Mouse (Mus musculus) hindbrain, postnatal 0 days (tissue): Measurements from ENCODE around the gene Gin1. TPM values are rescaled to one million over a fixed set of nuclear protein-coding genes. Genes with fewer than 3 reads are reported as not detected.

ENCODE experiments used
- ATAC-seq: fragments of 200-750 bp; cut with Nextera tagmentation; 2 replicates; pipeline ENCODE4 v1.8.0; 2017; ENCODE audit warnings: mild to moderate bottlenecking, moderate TSS enrichment, moderate library complexity
- DNase-seq: peaks from one replicate; pipeline ENCODE4 v3.0.0-alpha.2; 2015; ENCODE audit warnings: low spot score
- H3K27ac ChIP-seq: fragments of 300-500 bp; sonication (generic); 2 replicates; pipeline ENCODE4 v1.5.1; 2014; ENCODE audit warnings: mild to moderate bottlenecking
- H3K27me3 ChIP-seq: fragments of 300-500 bp; sonication (generic); 2 replicates; pipeline ENCODE4 v1.6.1; 2014; ENCODE audit warnings: low read length, mixed read lengths; ENCODE audit not compliant: insufficient read depth
- H3K36me3 ChIP-seq: fragments of 300-500 bp; sonication (generic); 2 replicates; pipeline ENCODE4 v1.6.1; 2014; ENCODE audit warnings: low read length, mixed read lengths; ENCODE audit not compliant: insufficient read depth
- H3K4me1 ChIP-seq: fragments of 300-500 bp; sonication (generic); 2 replicates; pipeline ENCODE4 v1.6.1; 2014; ENCODE audit warnings: antibody characterized with exemption, low read length, mixed read lengths; ENCODE audit not compliant: insufficient read depth
- H3K4me2 ChIP-seq: fragments of 300-500 bp; sonication (generic); 2 replicates; pipeline ENCODE4 v1.6.1; 2014; ENCODE audit warnings: low read depth, mild to moderate bottlenecking, low read length, moderate library complexity, mixed read lengths
- H3K4me3 ChIP-seq: fragments of 300-500 bp; sonication (generic); 2 replicates; pipeline ENCODE4 v1.5.1; 2014; ENCODE audit warnings: low read length
- H3K9ac ChIP-seq: fragments of 300-500 bp; sonication (generic); replicated peaks from 2 replicates; pipeline ENCODE4 v1.6.1; 2014; ENCODE audit warnings: mild to moderate bottlenecking, low read length, moderate library complexity, mixed read lengths
- H3K9me3 ChIP-seq: fragments of 300-500 bp; sonication (generic); 2 replicates; pipeline ENCODE4 v1.6.1; 2016; ENCODE audit warnings: low read length, mixed read lengths
- CTCF ChIP-seq: IDR thresholded peaks from 2 replicates; pipeline ENCODE4 v1.5.1; 2016; ENCODE audit warnings: antibody characterized with exemption, control low read depth, low read depth
- WGBS: fragments of 180-500 bp; shearing (Covaris S2); extraction: QIAGEN DNeasy Blood & Tissue Kit; methylation state at CpG from one replicate; pipeline ENCODE4 v1.1.7; 2014; 5-methylcytosine and 5-hydroxymethylcytosine counted together
- polyA plus RNA-seq: library from polyadenylated mRNA; unstranded; fragments of >200 nt; fragmentation: Nextera tagmentation; extraction: Ambion mirVana; gene quantifications from 2 replicates; pipeline ENCODE4 v1.2.1, GENCODE M21; 2015
- total RNA-seq: library from RNA; depleted of rRNA; stranded (reverse); fragments of >200 nt; gene quantifications from 2 replicates; pipeline ENCODE4 v1.2.3, GENCODE M21; 2014

The Gin1 gene
- total and polyA plus RNA-seq, 2 experiments from 2014 or later: 2.3 to 11.6 TPM

DNA sequence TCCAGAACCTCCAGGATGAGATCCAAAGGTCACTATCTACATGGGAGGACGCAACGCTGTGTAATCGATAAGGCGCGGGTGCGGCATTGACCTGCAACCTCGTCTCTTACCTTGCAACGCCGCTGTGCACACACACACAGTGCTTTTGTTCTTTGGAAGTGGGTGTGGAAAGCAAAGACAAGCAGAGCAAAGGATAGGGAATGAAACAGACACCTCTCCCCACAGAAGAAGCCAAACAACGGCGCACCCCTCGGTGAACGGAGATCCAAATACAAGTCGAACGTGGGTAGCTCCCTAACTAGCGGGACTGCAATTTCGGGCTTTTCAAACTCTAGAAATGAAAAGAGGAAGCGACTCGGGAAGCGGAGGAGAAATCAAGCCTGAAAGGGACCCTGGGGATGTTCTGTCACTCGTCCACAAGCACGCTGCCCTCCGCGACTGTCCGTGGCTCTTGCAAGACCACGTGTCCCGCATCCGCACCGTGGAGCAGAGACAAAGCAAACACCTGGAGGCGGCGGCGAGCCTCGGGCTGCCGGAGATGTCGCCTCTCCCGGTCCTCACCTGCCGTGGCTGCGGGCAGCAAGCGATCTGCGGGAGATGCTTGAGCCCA is 573 bp upstream of the Gin1 start:
- Histone ChIP-seq H3K4me3 (peak overlapping the region; percentile 98), H3K9me3 (no peaks in the 10 kb centered on the region), H3K4me2 (peak overlapping the region; percentile 72), H3K4me1 (0 out of 2 replicates have a peak, but pooled peaks cover 6% of the 10 kb centered on the region), H3K27ac (peak overlapping the region; percentile 90), H3K36me3 (no peaks in the 10 kb centered on the region), H3K9ac (peak overlapping the region; percentile 88), H3K27me3 (no peaks in the 10 kb centered on the region)
- WGBS: under 1% methylated on average over 40 of the region's 40 CpGs
- peak; percentile 70 for DNase-seq
- no peak for TF ChIP-seq CTCF
- peak; percentile 81 for ATAC-seq

DNA sequence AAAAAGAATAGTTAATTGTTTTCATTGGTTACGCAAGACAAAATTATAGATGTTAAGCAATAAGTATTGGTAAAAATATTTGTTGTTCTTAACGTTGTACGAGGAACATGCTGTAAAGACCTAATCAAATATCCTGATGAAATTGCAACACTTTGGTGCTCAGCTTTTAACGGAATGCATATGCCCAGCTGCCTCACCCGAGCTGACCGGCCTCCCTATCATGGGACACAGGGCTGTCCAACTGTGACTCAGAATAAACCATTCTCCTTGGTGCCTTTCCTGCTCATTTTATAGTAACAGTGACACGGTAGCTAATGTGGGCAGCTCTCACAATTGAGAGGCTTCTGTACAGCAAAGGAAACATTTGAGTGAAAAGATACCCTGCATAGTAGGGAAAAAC is 1.1 kb downstream of the Gin1 start:
- Histone ChIP-seq H3K4me3 (peak overlapping the region; percentile 98), H3K9me3 (no peaks in the 10 kb centered on the region), H3K9ac (no peak overlapping the region), H3K36me3 (no peaks in the 10 kb centered on the region), H3K27ac (no peak overlapping the region), H3K27me3 (no peaks in the 10 kb centered on the region), H3K4me2 (peak overlapping the region; percentile 62), H3K4me1 (0 out of 2 replicates have a peak, but pooled peaks cover 6% of the 10 kb centered on the region)
- 62% methylated on average over 7 of the region's 7 CpGs for WGBS
- ATAC-seq: no peak
- DNase-seq: no peak
- TF ChIP-seq CTCF: no peak

GRCm38 (mm10) chr1:97771727-97772126 is 1.8 kb downstream of the Gin1 start:
- no peak overlapping the region for H3K4me3 ChIP-seq
- DNase-seq: no peak
- no peak overlapping the region for H3K9ac ChIP-seq
- H3K9me3 ChIP-seq: no peaks in the 10 kb centered on the region
- ATAC-seq: no peak
- H3K36me3 ChIP-seq: no peaks in the 10 kb centered on the region
- no peak overlapping the region for H3K27ac ChIP-seq
- H3K27me3 ChIP-seq: no peaks in the 10 kb centered on the region
- TF ChIP-seq CTCF: no peak
- 0 out of 2 replicates have a peak, but pooled peaks cover 6% of the 10 kb centered on the region for H3K4me1 ChIP-seq
- H3K4me2 ChIP-seq: no peak overlapping the region
- 95% methylated on average over 5 of the region's 5 CpGs for WGBS

GRCm38 (mm10) chr1:97773362-97773761 is 3.4 kb downstream of the Gin1 start:
- no peak overlapping the region for H3K4me2 ChIP-seq
- H3K9ac ChIP-seq: no peak overlapping the region
- no peaks in the 10 kb centered on the region for H3K4me1 ChIP-seq
- TF ChIP-seq CTCF: no peak
- no peaks in the 10 kb centered on the region for H3K9me3 ChIP-seq
- H3K27me3 ChIP-seq: no peaks in the 10 kb centered on the region
- ATAC-seq (no peak), DNase-seq (no peak)
- no peak overlapping the region for H3K27ac ChIP-seq
- H3K4me3 ChIP-seq: no peak overlapping the region
- no peaks in the 10 kb centered on the region for H3K36me3 ChIP-seq
- 87% methylated on average over 6 of the region's 6 CpGs for WGBS

DNA sequence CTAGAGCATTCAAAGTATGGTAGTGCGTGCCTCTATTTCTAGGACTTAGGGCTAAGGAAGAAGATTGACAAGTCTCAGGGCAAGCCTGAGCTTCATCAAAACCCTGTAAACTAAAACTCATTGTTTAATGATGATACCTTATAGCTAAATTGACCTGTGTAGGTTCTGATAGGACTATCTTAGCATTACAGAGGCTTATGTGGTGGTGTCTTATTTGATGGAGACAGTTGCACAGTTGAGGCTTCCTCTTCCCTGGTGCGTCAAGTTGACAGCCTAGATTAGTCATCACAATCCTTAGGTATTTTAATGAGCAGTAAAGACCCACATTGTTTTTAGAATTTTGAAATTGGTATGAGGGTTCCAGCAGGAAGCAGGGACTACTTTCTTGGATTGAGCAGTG is 4.0 kb downstream of the Gin1 start:
- H3K36me3 ChIP-seq: no peaks in the 10 kb centered on the region
- no peak for TF ChIP-seq CTCF
- WGBS: 99% methylated on average over 2 of the region's 2 CpGs
- no peaks in the 10 kb centered on the region for H3K9me3 ChIP-seq
- DNase-seq: no peak
- H3K27me3 ChIP-seq: no peaks in the 10 kb centered on the region
- no peak overlapping the region for H3K4me2 ChIP-seq
- no peak overlapping the region for H3K27ac ChIP-seq
- H3K4me3 ChIP-seq: no peak overlapping the region
- no peak for ATAC-seq
- H3K4me1 ChIP-seq: no peaks in the 10 kb centered on the region
- no peak overlapping the region for H3K9ac ChIP-seq

DNA sequence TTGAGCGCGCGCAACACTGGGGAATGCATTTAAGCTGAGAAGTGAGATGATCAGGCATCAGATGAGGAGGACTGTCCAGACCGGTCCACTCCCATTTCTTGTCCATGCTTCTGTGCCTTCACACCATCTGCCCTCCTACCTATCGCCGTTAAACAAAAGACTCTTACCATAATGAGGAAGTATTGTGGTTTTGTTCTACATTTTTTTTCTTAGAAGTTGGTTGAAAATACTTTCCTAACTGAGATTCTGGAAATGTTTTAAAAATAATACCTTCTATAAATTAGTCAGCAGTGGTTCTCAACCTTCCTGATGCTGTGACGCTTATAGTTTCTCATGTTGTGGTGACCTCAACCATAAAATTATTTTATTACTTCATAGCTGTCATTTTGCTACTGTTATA is 11.7 kb downstream of the Gin1 start:
- no peak for TF ChIP-seq CTCF
- Histone ChIP-seq H3K27ac (no peak overlapping the region), H3K9ac (no peak overlapping the region), H3K9me3 (no peaks in the 10 kb centered on the region), H3K4me3 (no peak overlapping the region), H3K4me1 (no peaks in the 10 kb centered on the region), H3K27me3 (no peaks in the 10 kb centered on the region), H3K36me3 (no peaks in the 10 kb centered on the region), H3K4me2 (no peak overlapping the region)
- ATAC-seq (no peak), DNase-seq (no peak)
- WGBS: 98% methylated on average over 7 of the region's 7 CpGs

DNA sequence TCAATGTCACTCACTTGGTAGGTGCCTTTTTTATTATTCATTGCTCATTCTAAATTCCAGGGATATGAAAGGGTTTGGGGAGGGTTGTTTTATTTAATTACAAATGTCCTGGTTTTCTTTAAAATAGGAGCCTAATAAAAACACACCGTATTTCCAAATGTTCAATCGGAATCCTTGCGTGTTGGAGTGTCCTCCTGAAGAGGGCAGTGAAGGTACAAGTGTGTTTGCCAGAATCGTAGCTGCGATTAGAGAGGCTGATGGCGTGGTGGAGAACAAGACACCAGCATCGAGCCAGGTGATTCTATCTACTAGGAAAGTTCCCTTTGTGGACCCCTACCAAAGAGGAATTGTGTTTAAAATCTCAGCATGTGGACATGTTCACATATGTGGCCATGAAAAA is 15.0 kb downstream of the Gin1 start:
- ATAC-seq (no peak), DNase-seq (no peak)
- Histone ChIP-seq H3K27me3 (no peaks in the 10 kb centered on the region), H3K4me2 (no peak overlapping the region), H3K4me3 (no peak overlapping the region), H3K36me3 (no peaks in the 10 kb centered on the region), H3K4me1 (no peaks in the 10 kb centered on the region), H3K9me3 (no peaks in the 10 kb centered on the region), H3K9ac (no peak overlapping the region), H3K27ac (no peak overlapping the region)
- 80% methylated on average over 7 of the region's 7 CpGs for WGBS
- TF ChIP-seq CTCF: no peak; the same call in 1 of the 2 replicates
